Mouse (Mus musculus) gastrocnemius, postnatal 10 days (tissue): Measurements from ENCODE around the gene Cdc27. TPM values are rescaled to one million over a fixed set of nuclear protein-coding genes. Genes with fewer than 3 reads are reported as not detected.
A peak's percentile ranks its signal among the peaks of the same experiment; 100 is the strongest.

Source experiments
- DNase-seq: peaks from one replicate; pipeline ENCODE4 v3.0.0; 2021; ENCODE audit warnings: mixed read lengths
- long read RNA-seq, 2 experiments: library from polyadenylated mRNA; stranded (forward); transcript quantifications; one replicate each; pipeline ENCODE4 v2.0.0; 2021
- total RNA-seq, 2 experiments: library from RNA; stranded (reverse); gene quantifications; 2 replicates each; pipeline ENCODE4 v1.2.3; 2021

Cdc27 gene
- 10 to 100 TPM; 30.4 to 37.5 TPM for total RNA-seq
- long read RNA-seq, experiment 1, full-length matches to known transcripts: 7 of 17 reads
- long read RNA-seq, experiment 1, partial matches to known transcripts: 1 of 17 reads
- long read RNA-seq, experiment 1, other reads (novel, unspliced or antisense): 9 of 17 reads
- long read RNA-seq, experiment 2, full-length matches to known transcripts: 3 of 8 reads
- long read RNA-seq, experiment 2, partial matches to known transcripts: 2 of 8 reads
- long read RNA-seq, experiment 2, other reads (novel, unspliced or antisense): 3 of 8 reads

- DNase-seq: peak; percentile 99
Observed at GRCm38 (mm10) chr11:104550406-104550974, at the start of gene Cdc27, which contains the start of gene Myl4. Gene Cdc27, minus strand, starts transcription at chr11:104550620. Gene Myl4, plus strand, starts transcription at chr11:104550663.

GRCm38 (mm10) chr11:104599265-104599945 is 49.0 kb upstream of the Cdc27 start:
- DNase-seq: no peak

- DNase-seq: no peak
Observed at GRCm38 (mm10) chr11:104596365-104596764, 45.9 kb upstream of the Cdc27 start.

- DNase-seq: no peak
Observed at GRCm38 (mm10) chr11:104592066-104592835, 41.8 kb upstream of the Cdc27 start.

GRCm38 (mm10) chr11:104590148-104590547 is 39.7 kb upstream of the Cdc27 start:
- peak; percentile 69 for DNase-seq

GRCm38 (mm10) chr11:104589570-104589969 is 39.1 kb upstream of the Cdc27 start:
- DNase-seq: no peak

GRCm38 (mm10) chr11:104588513-104588912 is 38.1 kb upstream of the Cdc27 start:
- DNase-seq: no peak

GRCm38 (mm10) chr11:104587904-104588303 is 37.5 kb upstream of the Cdc27 start:
- no peak for DNase-seq

- DNase-seq: no peak
Observed at GRCm38 (mm10) chr11:104585495-104585894, 35.1 kb upstream of the Cdc27 start.

- DNase-seq: no peak
Observed at GRCm38 (mm10) chr11:104582630-104583364, 32.4 kb upstream of the Cdc27 start.

- no peak for DNase-seq
Observed at GRCm38 (mm10) chr11:104582308-104582606, 31.8 kb upstream of the Cdc27 start.

GRCm38 (mm10) chr11:104581446-104582307 is 31.3 kb upstream of the Cdc27 start:
- no peak for DNase-seq

GRCm38 (mm10) chr11:104580606-104581005 is 30.2 kb upstream of the Cdc27 start:
- no peak for DNase-seq

GRCm38 (mm10) chr11:104580091-104580490 is 29.7 kb upstream of the Cdc27 start:
- no peak for DNase-seq

GRCm38 (mm10) chr11:104579575-104579974 is 29.2 kb upstream of the Cdc27 start:
- no peak for DNase-seq

GRCm38 (mm10) chr11:104579084-104579483 is 28.7 kb upstream of the Cdc27 start:
- DNase-seq: no peak

- no peak for DNase-seq
Observed at GRCm38 (mm10) chr11:104578074-104578473, 27.7 kb upstream of the Cdc27 start.

- peak; percentile 20 for DNase-seq
Observed at GRCm38 (mm10) chr11:104576772-104577612, 26.6 kb upstream of the Cdc27 start.

GRCm38 (mm10) chr11:104572566-104572965 is 22.1 kb upstream of the Cdc27 start:
- no peak for DNase-seq

GRCm38 (mm10) chr11:104572091-104572490 is 21.7 kb upstream of the Cdc27 start:
- no peak for DNase-seq
